Mouse (Mus musculus) G1E (cell line): Measurements from ENCODE around the gene Snx13. TPM values are rescaled to one million over a fixed set of nuclear protein-coding genes. Genes with fewer than 3 reads are reported as not detected.

Experiments used
- ATAC-seq: 2 replicates; pipeline ENCODE4 v1.8.0; 2016; ENCODE audit warnings: mild to moderate bottlenecking; ENCODE audit not compliant: insufficient number of reproducible peaks, poor library complexity, low FRiP score, severe bottlenecking; ENCODE audit errors: extremely low read depth
- DNase-seq: peaks from one replicate; pipeline ENCODE4 v3.0.0; 2012; ENCODE audit warnings: low spot score
- H3K27me3 ChIP-seq: 2 replicates; pipeline ENCODE4 v1.6.1; 2012; ENCODE audit warnings: mild to moderate bottlenecking, low read length, inconsistent platforms; ENCODE audit not compliant: insufficient read depth
- H3K36me3 ChIP-seq: replicated peaks from 2 replicates; pipeline ENCODE3; 2012; ENCODE audit warnings: mild to moderate bottlenecking, inconsistent platforms
- H3K4me1 ChIP-seq: 2 replicates; pipeline ENCODE4 v1.6.1; 2012; ENCODE audit warnings: low read depth, low read length, inconsistent platforms, mixed read lengths; ENCODE audit not compliant: insufficient read depth
- H3K4me3 ChIP-seq: 2 replicates; pipeline ENCODE4 v1.5.1; 2012; ENCODE audit warnings: low read depth, mild to moderate bottlenecking, inconsistent platforms, low read length, moderate library complexity, mixed read lengths
- H3K9me3 ChIP-seq: replicated peaks from 2 replicates; pipeline ENCODE4 v1.6.1; 2012; ENCODE audit warnings: inconsistent platforms
- CTCF ChIP-seq: IDR thresholded peaks from 2 replicates; pipeline ENCODE4 v1.5.1; 2012; ENCODE audit warnings: low read depth, low read length, inconsistent platforms, mixed read lengths
- GATA1 ChIP-seq: IDR thresholded peaks from 2 replicates; pipeline ENCODE4 v1.6.1; 2012; ENCODE audit warnings: borderline replicate concordance, low read length, inconsistent platforms, mixed read lengths
- GATA2 ChIP-seq: IDR thresholded peaks from 2 replicates; pipeline ENCODE4 v1.6.1; 2012; ENCODE audit warnings: low read depth, low read length, inconsistent platforms, borderline replicate concordance
- POLR2AphosphoS5 ChIP-seq: IDR thresholded peaks from 2 replicates; pipeline ENCODE4 v1.6.1; 2012; ENCODE audit warnings: low read depth, low read length, inconsistent platforms; ENCODE audit not compliant: insufficient replicate concordance
- TAL1 ChIP-seq: conservative IDR thresholded peaks from 2 replicates; pipeline ENCODE4 v1.6.1; 2012; ENCODE audit warnings: low read depth, low read length, inconsistent platforms, mixed read lengths
- polyA plus RNA-seq: library from polyadenylated mRNA; stranded (reverse); fragments of >175 nt; gene quantifications from 2 replicates; pipeline ENCODE4 v1.2.3, GENCODE M21; 2012
- total RNA-seq, 2 experiments: library from RNA; stranded (forward) in 1 of 2; stranded (reverse) in 1 of 2; fragments of 200-1000 nt in 1 of 2; fragments of >200 nt in 1 of 2; fragmentation: Nextera tagmentation in 1 of 2; gene quantifications; 2 replicates each; pipeline ENCODE4 v1.2.3; 2014 to 2017

The Snx13 gene
- total and polyA plus RNA-seq, 3 experiments = 11.4 to 49.8 (median 23.3) TPM

- no peak for ATAC-seq
- H3K4me3 ChIP-seq = no peak overlapping the region
Observed at GRCm38 (mm10) chr12:35054420-35054819, 7.4 kb downstream of the Snx13 start.

DNA sequence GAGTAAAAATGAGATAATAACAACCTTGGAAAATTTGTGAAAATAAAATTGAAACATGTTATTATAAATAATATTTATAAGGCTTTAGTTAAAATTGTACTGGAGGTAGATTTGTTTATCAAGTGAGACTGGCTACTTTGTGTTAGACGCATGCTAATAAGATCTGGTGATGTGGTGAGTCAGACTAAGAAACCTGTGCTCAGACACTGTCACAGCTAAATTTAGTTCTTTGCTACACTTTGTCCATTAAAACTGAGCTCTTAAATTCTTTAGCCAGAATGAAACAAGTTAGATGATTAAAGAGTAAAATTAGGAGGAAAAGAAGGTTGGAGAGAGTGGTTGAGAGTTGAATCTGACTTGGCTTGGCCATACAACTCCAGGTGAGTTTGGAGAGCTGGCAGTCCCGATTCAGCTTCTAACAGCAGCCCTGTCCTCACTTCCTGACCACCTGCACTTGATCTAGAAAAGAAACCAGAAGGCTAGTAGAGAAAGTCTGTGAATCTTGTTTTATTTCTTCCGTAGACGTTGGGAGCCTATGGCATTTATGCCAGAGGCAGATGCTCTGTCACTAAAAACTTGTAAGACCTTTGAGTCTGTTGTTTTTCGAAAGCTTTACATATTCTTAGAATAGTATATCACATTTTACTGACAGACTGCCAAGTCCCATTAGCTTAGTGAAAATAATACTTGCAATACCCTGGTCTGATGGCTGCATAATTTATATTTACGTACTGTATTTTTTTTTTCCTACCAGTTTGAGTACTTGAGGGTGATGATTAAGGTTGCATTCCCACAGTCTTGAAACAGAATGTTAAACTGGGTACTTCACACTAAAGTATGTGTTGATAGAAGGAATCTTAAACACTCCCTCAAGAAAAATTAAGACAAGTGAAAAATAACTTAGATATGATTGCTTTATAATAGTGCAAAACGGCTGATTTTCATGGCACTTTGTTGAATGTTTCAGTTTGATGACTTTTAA, 8.4 kb downstream of the Snx13 start:
- ATAC-seq = no peak
- Histone ChIP-seq H3K27me3 (no peaks in the 10 kb centered on the region), H3K4me3 (no peak overlapping the region), H3K36me3 (peaks cover 13% of the 10 kb centered on the region), H3K4me1 (peaks cover 9% of the 10 kb centered on the region), H3K9me3 (peaks cover 7% of the 10 kb centered on the region)
- DNase-seq = no peak
- TF ChIP-seq TAL1 = no peak
- no peak for TF ChIP-seq CTCF
- TF ChIP-seq GATA2 = no peak
- no peak for TF ChIP-seq POLR2AphosphoS5
- TF ChIP-seq GATA1 = no peak

More at GRCm38 (mm10) chr12:35054420-35054819, 7.4 kb downstream of the Snx13 start:
- no peaks in the 10 kb centered on the region for H3K27me3 ChIP-seq
- peaks cover 12% of the 10 kb centered on the region for H3K4me1 ChIP-seq
- peaks cover 7% of the 10 kb centered on the region for H3K9me3 ChIP-seq
- no peak for TF ChIP-seq CTCF
- no peak for TF ChIP-seq GATA1
- no peak for TF ChIP-seq POLR2AphosphoS5
- TF ChIP-seq GATA2 = no peak
- no peak for TF ChIP-seq TAL1
- H3K36me3 ChIP-seq = peaks cover 13% of the 10 kb centered on the region
- DNase-seq = no peak

DNA sequence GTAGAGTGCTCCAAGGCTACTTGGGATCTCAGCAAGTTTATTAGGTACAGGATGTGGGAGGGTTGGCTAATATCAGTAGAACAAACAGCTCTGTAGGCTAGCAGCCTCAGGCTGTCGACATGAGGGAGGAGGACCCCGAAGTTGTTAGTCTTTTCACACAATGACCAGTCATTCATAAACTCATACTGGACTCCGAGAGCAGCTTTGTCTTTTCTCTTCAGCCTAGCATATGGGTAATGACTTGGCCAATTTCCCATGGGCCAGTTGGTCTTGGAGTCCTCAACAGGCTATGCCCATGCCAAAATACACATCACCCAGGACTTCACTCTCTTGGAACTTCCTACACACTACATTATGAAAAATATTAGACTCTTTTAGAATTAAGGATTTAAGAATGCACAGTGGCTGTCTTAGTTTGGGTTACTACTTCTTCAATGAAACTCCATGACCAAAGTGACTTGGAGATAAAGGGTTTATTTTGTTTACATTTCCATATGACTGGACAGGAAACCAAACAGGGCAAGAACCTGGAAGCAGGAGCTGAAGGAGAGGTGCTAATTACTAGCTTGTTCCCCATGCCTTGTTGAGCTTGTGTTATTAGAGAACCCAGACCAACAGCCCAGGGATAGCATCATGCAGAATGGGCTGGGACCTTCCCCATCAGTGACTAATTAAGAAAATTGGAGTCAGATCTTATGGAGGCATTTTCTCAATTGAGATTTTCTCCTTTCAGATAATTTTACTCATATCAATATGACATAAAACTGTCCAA, 16.9 kb downstream of the Snx13 start:
- Histone ChIP-seq H3K4me1 (no peaks in the 10 kb centered on the region), H3K4me3 (no peak overlapping the region), H3K9me3 (no peaks in the 10 kb centered on the region), H3K27me3 (no peaks in the 10 kb centered on the region), H3K36me3 (peaks cover 18% of the 10 kb centered on the region)
- ATAC-seq (0 out of 2 replicates have a peak, but pooled peaks have one; percentile 8), DNase-seq (no peak)
- no peak for TF ChIP-seq GATA1
- no peak for TF ChIP-seq POLR2AphosphoS5
- no peak for TF ChIP-seq GATA2
- TF ChIP-seq TAL1 = no peak
- TF ChIP-seq CTCF = no peak

DNA sequence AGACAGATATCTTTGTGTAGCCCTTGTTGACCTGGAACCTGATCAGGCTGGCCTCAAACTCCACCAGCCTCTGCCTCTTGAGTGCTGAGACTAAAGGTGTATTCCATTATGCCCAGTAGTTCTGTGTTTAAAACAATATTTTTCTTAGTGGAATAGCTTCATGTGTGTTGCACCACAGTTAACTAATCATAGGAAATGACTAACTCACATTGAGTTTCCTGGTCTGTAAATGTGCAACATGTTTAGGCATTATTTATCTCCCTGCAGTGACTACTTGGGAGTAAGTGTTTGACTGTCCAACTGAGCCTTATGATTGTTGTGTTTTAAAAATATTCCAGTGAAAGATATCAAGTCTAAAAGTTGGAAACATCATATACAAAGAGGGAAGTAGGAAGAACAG, 20.6 kb downstream of the Snx13 start:
- Histone ChIP-seq H3K4me1 (no peaks in the 10 kb centered on the region), H3K36me3 (peaks cover 18% of the 10 kb centered on the region), H3K9me3 (no peaks in the 10 kb centered on the region), H3K4me3 (no peak overlapping the region), H3K27me3 (no peaks in the 10 kb centered on the region)
- DNase-seq = no peak
- ATAC-seq = no peak
- no peak for TF ChIP-seq POLR2AphosphoS5

- no peaks in the 10 kb centered on the region for H3K9me3 ChIP-seq
- no peak overlapping the region for H3K4me3 ChIP-seq
- no peaks in the 10 kb centered on the region for H3K27me3 ChIP-seq
- TF ChIP-seq TAL1 (no peak), POLR2AphosphoS5 (no peak), CTCF (no peak), GATA2 (no peak), GATA1 (no peak)
- H3K36me3 ChIP-seq = peaks cover 12% of the 10 kb centered on the region
- DNase-seq (no peak), ATAC-seq (no peak)
- no peaks in the 10 kb centered on the region for H3K4me1 ChIP-seq
Observed at GRCm38 (mm10) chr12:35071336-35071735, 24.4 kb downstream of the Snx13 start.

GRCm38 (mm10) chr12:35072178-35072577, 25.2 kb downstream of the Snx13 start:
- Histone ChIP-seq H3K4me1 (no peaks in the 10 kb centered on the region), H3K27me3 (no peaks in the 10 kb centered on the region), H3K9me3 (no peaks in the 10 kb centered on the region), H3K4me3 (no peak overlapping the region), H3K36me3 (peaks cover 7% of the 10 kb centered on the region)
- ATAC-seq (no peak), DNase-seq (no peak)
- TF ChIP-seq GATA1 = no peak
- no peak for TF ChIP-seq POLR2AphosphoS5
- no peak for TF ChIP-seq TAL1
- TF ChIP-seq GATA2 = no peak
- TF ChIP-seq CTCF = no peak
